Mouse (Mus musculus) heart, adult 2 months (tissue): ENCODE data around the gene Tshb. TPM values are rescaled to one million over a fixed set of nuclear protein-coding genes. Genes with fewer than 3 reads are reported as not detected.
A peak's percentile ranks its signal among the peaks of the same experiment; 100 is the strongest.

ENCODE experiments used
- DNase-seq, 2 experiments: peaks; one replicate each; pipeline ENCODE4 v3.0.0; 2021
- H3K27ac ChIP-seq: fragments of 200-600 bp; 2 replicates; pipeline ENCODE4 v1.8.1; 2022
- H3K27me3 ChIP-seq: fragments of 200-500 bp; 2 replicates; pipeline ENCODE4 v1.6.1; 2012; ENCODE audit warnings: mild to moderate bottlenecking, low read length, inconsistent platforms, mixed read lengths; ENCODE audit not compliant: control insufficient read depth, insufficient read depth
- H3K36me3 ChIP-seq: fragments of 200-500 bp; 2 replicates; pipeline ENCODE4 v1.6.1; 2012; ENCODE audit warnings: low read length, inconsistent platforms; ENCODE audit not compliant: control insufficient read depth, insufficient read depth
- H3K4me1 ChIP-seq: fragments of 200-500 bp; 2 replicates; pipeline ENCODE4 v1.6.1; 2011; ENCODE audit warnings: low read length; ENCODE audit not compliant: control insufficient read depth, insufficient read depth
- H3K4me3 ChIP-seq: fragments of 200-600 bp; 2 replicates; pipeline ENCODE4 v1.8.1; 2022
- H3K79me2 ChIP-seq: fragments of 200-500 bp; replicated peaks from 2 replicates; pipeline ENCODE4 v1.6.1; 2012; ENCODE audit warnings: mild to moderate bottlenecking, inconsistent platforms, low read length, moderate library complexity, mixed read lengths; ENCODE audit not compliant: control insufficient read depth, insufficient read depth
- H3K9ac ChIP-seq: fragments of 200-500 bp; 2 replicates; pipeline ENCODE4 v1.6.1; 2012; ENCODE audit warnings: low read depth, mild to moderate bottlenecking, control low read depth, inconsistent platforms, low read length, mixed read lengths
- CTCF ChIP-seq: fragments of 200-600 bp; IDR thresholded peaks from 2 replicates; pipeline ENCODE4 v1.8.1; 2022; ENCODE audit warnings: antibody characterized with exemption, mild to moderate bottlenecking, moderate library complexity
- EP300 ChIP-seq: fragments of 200-500 bp; IDR thresholded peaks from 2 replicates; pipeline ENCODE4 v1.6.1; 2011; ENCODE audit warnings: low read depth, low read length, control low read depth; ENCODE audit not compliant: insufficient read depth
- POLR2A ChIP-seq: fragments of 200-500 bp; IDR thresholded peaks from 2 replicates; pipeline ENCODE4 v1.6.1; 2011; ENCODE audit warnings: mild to moderate bottlenecking, low read depth, low read length, control low read depth; ENCODE audit not compliant: insufficient read depth
- WGBS: fragments of 180-500 bp; shearing (Covaris S2); methylation state at CpG from one replicate; pipeline ENCODE4 v1.1.7; 2018; 5-methylcytosine and 5-hydroxymethylcytosine counted together
- intact Hi-C: fragments of 180-260 bp; cut with DNase I; formaldehyde crosslinking; loops from one replicate; pipeline ENCODE4 v1.15.1; 2025
- polyA plus RNA-seq: library from polyadenylated mRNA; depleted of rRNA; stranded (reverse); fragments of >200 nt; gene quantifications from 2 replicates; pipeline ENCODE4 v1.2.3, GENCODE M21; 2012
- total RNA-seq, 2 experiments: library from RNA; stranded (reverse); gene quantifications; 2 replicates each; pipeline ENCODE4 v1.2.3; 2021

Gene Tshb
- total and polyA plus RNA-seq, 3 experiments, result not detected

GRCm38 (mm10) chr3:102762388-102762787 lies 20.1 kb downstream of the Tshb start:
- intact Hi-C loops, result no loop called here
- TF ChIP-seq CTCF (no peak), EP300 (no peak), POLR2A (no peak)
- Histone ChIP-seq H3K4me1 (peaks cover 4% of the 10 kb centered on the region; the same call in 1 of the 2 replicates), H3K4me3 (no peak overlapping the region), H3K9ac (no peak overlapping the region), H3K36me3 (no peaks in the 10 kb centered on the region), H3K79me2 (no peaks in the 10 kb centered on the region), H3K27me3 (no peaks in the 10 kb centered on the region), H3K27ac (no peak overlapping the region)
- WGBS, result 64% methylated on average over 3 of the region's 3 CpGs
- DNase-seq, result no peak

GRCm38 (mm10) chr3:102760236-102760635 lies 22.3 kb downstream of the Tshb start:
- no peak for DNase-seq
- Histone ChIP-seq H3K4me3 (no peak overlapping the region), H3K36me3 (no peaks in the 10 kb centered on the region), H3K4me1 (peaks cover 10% of the 10 kb centered on the region), H3K27ac (no peak overlapping the region), H3K79me2 (no peaks in the 10 kb centered on the region), H3K27me3 (no peaks in the 10 kb centered on the region), H3K9ac (no peak overlapping the region)
- WGBS, result 89% methylated on average over 3 of the region's 3 CpGs
- TF ChIP-seq EP300 (no peak), CTCF (no peak), POLR2A (no peak)
- intact Hi-C loops, result no loop called here

GRCm38 (mm10) chr3:102757019-102757418 lies 25.5 kb downstream of the Tshb start:
- H3K9ac ChIP-seq, result no peak overlapping the region
- peaks cover 9% of the 10 kb centered on the region for H3K4me1 ChIP-seq
- no peak for TF ChIP-seq POLR2A
- no peak for TF ChIP-seq EP300
- no peak for TF ChIP-seq CTCF
- no peaks in the 10 kb centered on the region for H3K36me3 ChIP-seq
- 43% methylated on average over 6 of the region's 6 CpGs for WGBS
- no peaks in the 10 kb centered on the region for H3K27me3 ChIP-seq
- H3K27ac ChIP-seq, result peak overlapping the region; percentile 73
- no peaks in the 10 kb centered on the region for H3K79me2 ChIP-seq
- intact Hi-C loops, result no loop called here
- H3K4me3 ChIP-seq, result no peak overlapping the region
- peak in 1 of 2 experiments; percentile 23 for DNase-seq

GRCm38 (mm10) chr3:102755801-102756200 lies 26.7 kb downstream of the Tshb start:
- H3K4me3 ChIP-seq, result no peak overlapping the region
- intact Hi-C loops, result no loop called here
- 11% methylated on average over 1 of the region's 1 CpGs for WGBS
- peak; percentile 48 to 56 for DNase-seq
- TF ChIP-seq EP300 (0 out of 2 replicates have a peak, but pooled peaks have one; percentile 65), CTCF (no peak)
- H3K27ac ChIP-seq, result peak overlapping the region; percentile 73
- no peaks in the 10 kb centered on the region for H3K36me3 ChIP-seq
- no peaks in the 10 kb centered on the region for H3K27me3 ChIP-seq
- H3K9ac ChIP-seq, result no peak overlapping the region
- no peaks in the 10 kb centered on the region for H3K79me2 ChIP-seq
- H3K4me1 ChIP-seq, result peaks cover 9% of the 10 kb centered on the region

GRCm38 (mm10) chr3:102752457-102752856 lies 30.1 kb downstream of the Tshb start:
- H3K27me3 ChIP-seq, result no peaks in the 10 kb centered on the region
- H3K79me2 ChIP-seq, result no peaks in the 10 kb centered on the region
- intact Hi-C loops, result loop anchor here (5.0 kb wide), 1 partner anchor 35 kb away; no protein-coding TSS in a partner anchor
- TF ChIP-seq CTCF (no peak), EP300 (no peak), POLR2A (no peak)
- H3K4me1 ChIP-seq, result peaks cover 15% of the 10 kb centered on the region
- peak overlapping the region; percentile 31; the same call in 1 of the 2 replicates for H3K27ac ChIP-seq
- H3K36me3 ChIP-seq, result peaks cover 2% of the 10 kb centered on the region
- no peak for DNase-seq
- no peak overlapping the region for H3K4me3 ChIP-seq
- no peak overlapping the region for H3K9ac ChIP-seq
- WGBS, result 49% methylated on average over 5 of the region's 5 CpGs

- H3K27me3 ChIP-seq, result no peaks in the 10 kb centered on the region
- H3K27ac ChIP-seq, result peak overlapping the region; percentile 31
- intact Hi-C loops, result loop anchor here (5.0 kb wide), 1 partner anchor 35 kb away; no protein-coding TSS in a partner anchor
- peaks cover 2% of the 10 kb centered on the region for H3K36me3 ChIP-seq
- WGBS, result 91% methylated on average over 4 of the region's 4 CpGs
- no peak for DNase-seq
- peaks cover 15% of the 10 kb centered on the region for H3K4me1 ChIP-seq
- TF ChIP-seq EP300 (no peak), POLR2A (no peak), CTCF (no peak)
- H3K9ac ChIP-seq, result no peak overlapping the region
- no peaks in the 10 kb centered on the region for H3K79me2 ChIP-seq
- H3K4me3 ChIP-seq, result no peak overlapping the region
Measured at GRCm38 (mm10) chr3:102752053-102752452, 30.5 kb downstream of the Tshb start.
